Mouse (Mus musculus) heart, adult 2 months (tissue): Measurements from ENCODE around the gene D930048N14Rik.

Experiments
- CTCF ChIP-seq: fragments of 200-600 bp; IDR thresholded peaks from 2 replicates; pipeline ENCODE4 v1.8.1; 2022; ENCODE audit warnings: antibody characterized with exemption, mild to moderate bottlenecking, moderate library complexity
- EP300 ChIP-seq: fragments of 200-500 bp; IDR thresholded peaks from 2 replicates; pipeline ENCODE4 v1.6.1; 2011; ENCODE audit warnings: low read depth, low read length, control low read depth; ENCODE audit not compliant: insufficient read depth
- POLR2A ChIP-seq: fragments of 200-500 bp; IDR thresholded peaks from 2 replicates; pipeline ENCODE4 v1.6.1; 2011; ENCODE audit warnings: mild to moderate bottlenecking, low read depth, low read length, control low read depth; ENCODE audit not compliant: insufficient read depth

DNA sequence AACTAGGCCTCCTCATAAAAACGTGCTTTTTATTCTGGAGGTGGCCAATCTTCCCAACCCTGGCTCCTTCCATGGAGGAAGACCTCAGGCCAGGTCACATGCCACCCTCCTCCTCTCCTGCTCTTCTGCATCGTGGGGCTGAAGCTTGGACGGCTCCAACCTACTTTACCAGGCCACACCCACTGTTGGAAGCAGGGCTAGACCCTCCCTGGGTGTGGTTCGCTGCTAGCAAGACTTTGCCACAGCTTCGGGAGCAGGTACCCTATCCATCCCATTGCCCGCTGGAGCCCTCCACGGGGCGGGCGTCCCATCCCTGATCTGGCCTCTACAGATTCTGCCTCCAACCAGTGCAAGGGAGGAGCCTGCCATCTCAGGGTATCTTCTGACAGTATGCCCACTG, 7.6 kb upstream of the D930048N14Rik start:
- no peak for TF ChIP-seq POLR2A
- no peak for TF ChIP-seq CTCF
- no peak for TF ChIP-seq EP300
